12 mouse cellular contexts compared by ENCODE assay signal in genomic region chr9:22461946-22462345, GRCm38 (mm10). TPM values are rescaled to one million over a fixed set of nuclear protein-coding genes. Genes with fewer than 3 reads are reported as not detected.
DNase-seq lines count a peak whose midpoint lies in the region.
"Had no signal": no experiment of that assay in that cellular context is flagged by ENCODE, and none has a peak within 500 bp of the region (broad histone marks: within the 10 kb centered on the region; RNA-seq: fewer than 3 reads in every experiment).

No protein-coding gene starts in this region.

- intact Hi-C loops in left cerebral cortex, postnatal 10 days (cut with DNase I) = no loop called here
- intact Hi-C loops in gastrocnemius, postnatal 14 days (cut with DNase I; ENCODE audit: low total_unique reads) = no loop called here

- DNase-seq in left cerebral cortex, postnatal 10 days (ENCODE audit: extremely low spot score in 1 of 2, low spot score in 2 of 2) = peak; percentile 44 to 45
- no peak for DNase-seq in left cerebral cortex, adult 11 months (ENCODE audit: low spot score)
- peak; percentile 50 for DNase-seq in adrenal gland, postnatal 25 days
- peak; percentile 97 for DNase-seq in cerebellum, adult 11-12 months
- DNase-seq in gastrocnemius, postnatal 14 days = peak; percentile 60
- DNase-seq in spleen, postnatal 10 days (ENCODE audit: low spot score in 2 of 2) = no peak
- no peak for DNase-seq in kidney, postnatal 14 days
- no peak for DNase-seq in natural killer cell, adult 2 months (ENCODE audit: low spot score in 2 of 2)
- DNase-seq: liver, postnatal 0 days had no signal

RNA-seq across cellular contexts. Expression of gene Rp9, which starts 7.6 kb away (rescaled TPM):
- 10 to 100 TPM; 41.0 to 44.1 TPM for total RNA-seq in left cerebral cortex, postnatal 10 days (2021)
- total RNA-seq in adrenal gland, postnatal 25 days (2021) = 38.4 and 42.4 TPM in 2 replicates
- 10 to 100 TPM; 19.5 to 23.6 TPM for total RNA-seq in gastrocnemius, postnatal 14 days (2021)

RNA-seq across cellular contexts. Expression of gene Gm17545, which starts 7.9 kb away (rescaled TPM):
- total RNA-seq in left cerebral cortex, postnatal 10 days (2021) = not detected
- not detected in 2 replicates for total RNA-seq in adrenal gland, postnatal 25 days (2021)
- not detected for total RNA-seq in gastrocnemius, postnatal 14 days (2021)
- total RNA-seq: gastrocnemius, postnatal 36 days; left cerebral cortex, adult 8-10 months; MEL had no signal

RNA-seq across cellular contexts. Expression of gene Bbs9, which starts 13.6 kb away (rescaled TPM):
- total RNA-seq in left cerebral cortex, postnatal 10 days (2021) = 10 to 100 TPM; 27.8 to 28.6 TPM
- 11.3 and 15.3 TPM in 2 replicates for total RNA-seq in adrenal gland, postnatal 25 days (2021)
- total RNA-seq in gastrocnemius, postnatal 14 days (2021) = 1 to 10 TPM; 8.2 to 9.4 TPM

RNA-seq across cellular contexts. Expression of gene 9530077C05Rik, which starts 50.6 kb away (rescaled TPM):
- 1 to 10 TPM; 7.8 to 8.9 TPM for total RNA-seq in left cerebral cortex, postnatal 10 days (2021)
- total RNA-seq in adrenal gland, postnatal 25 days (2021) = 6.6 and 7.2 TPM in 2 replicates
- under 1 TPM; 0.33 to 0.39 TPM for total RNA-seq in gastrocnemius, postnatal 14 days (2021)

Comparison
In these comparisons a context has a peak if more than half of its experiments do, and no peak if none do; other contexts are left out.
1. DNase-seq: peak in left cerebral cortex, postnatal 10 days (2 of 2), adrenal gland, postnatal 25 days (single experiment), cerebellum, adult 11-12 months (single experiment) and gastrocnemius, postnatal 14 days (single experiment); none in left cerebral cortex, adult 11 months (single experiment), spleen, postnatal 10 days (0 of 2), kidney, postnatal 14 days (single experiment) and natural killer cell, adult 2 months (0 of 2).